Mouse (Mus musculus) lung, embryonic 16.5 days (tissue): ENCODE results near the gene Traf5. TPM values are rescaled to one million over a fixed set of nuclear protein-coding genes. Genes with fewer than 3 reads are reported as not detected.
A peak's percentile ranks its signal among the peaks of the same experiment; 100 is the strongest.

Source experiments
- ATAC-seq: fragments of 200-750 bp; cut with Nextera tagmentation; 2 replicates; pipeline ENCODE4 v1.8.0; 2017; ENCODE audit warnings: low read depth, mild to moderate bottlenecking, moderate library complexity
- H3K27ac ChIP-seq: fragments of 300-500 bp; sonication (generic); 2 replicates; pipeline ENCODE4 v1.5.1; 2014; ENCODE audit warnings: mild to moderate bottlenecking, control low read depth, low read length
- H3K27me3 ChIP-seq: fragments of 300-500 bp; sonication (generic); 2 replicates; pipeline ENCODE4 v1.6.1; 2014; ENCODE audit warnings: low read depth, low read length, mixed read lengths; ENCODE audit not compliant: control insufficient read depth, insufficient read depth
- H3K36me3 ChIP-seq: fragments of 300-500 bp; sonication (generic); 2 replicates; pipeline ENCODE4 v1.6.1; 2014; ENCODE audit warnings: low read length; ENCODE audit not compliant: control insufficient read depth, insufficient read depth
- H3K4me1 ChIP-seq: fragments of 300-500 bp; sonication (generic); replicated peaks from 2 replicates; pipeline ENCODE4 v1.6.1; 2014; ENCODE audit warnings: low read length, mixed read lengths; ENCODE audit not compliant: control insufficient read depth, insufficient read depth
- H3K4me2 ChIP-seq: fragments of 300-500 bp; sonication (generic); 2 replicates; pipeline ENCODE4 v1.6.1; 2014; ENCODE audit warnings: low read depth, low read length, control low read depth
- H3K4me3 ChIP-seq: fragments of 300-500 bp; sonication (generic); 2 replicates; pipeline ENCODE4 v1.5.1; 2014; ENCODE audit warnings: mild to moderate bottlenecking, low read length, control low read depth
- H3K9ac ChIP-seq: fragments of 300-500 bp; sonication (generic); 2 replicates; pipeline ENCODE4 v1.6.1; 2014; ENCODE audit warnings: low read length, control low read depth
- H3K9me3 ChIP-seq: fragments of 300-500 bp; sonication (generic); 2 replicates; pipeline ENCODE4 v1.6.1; 2016; ENCODE audit warnings: low read length; ENCODE audit not compliant: control insufficient read depth
- WGBS: fragments of 180-500 bp; shearing (Covaris S2); extraction: QIAGEN DNeasy Blood & Tissue Kit; methylation state at CpG from one replicate; pipeline ENCODE4 v1.1.7; 2014; 5-methylcytosine and 5-hydroxymethylcytosine counted together
- polyA plus RNA-seq: library from polyadenylated mRNA; unstranded; fragments of >200 nt; fragmentation: Nextera tagmentation; extraction: Ambion mirVana; gene quantifications from 2 replicates; pipeline ENCODE4 v1.2.1, GENCODE M21; 2015

Traf5 gene
- polyA plus RNA-seq, 1 experiment from 2014 or later: 23.4 TPM

- Histone ChIP-seq H3K27ac (no peak overlapping the region), H3K36me3 (peaks cover 49% of the 10 kb centered on the region), H3K9ac (no peak overlapping the region), H3K4me3 (no peak overlapping the region), H3K27me3 (no peaks in the 10 kb centered on the region), H3K4me2 (no peak overlapping the region), H3K4me1 (no peaks in the 10 kb centered on the region), H3K9me3 (no peaks in the 10 kb centered on the region)
- no peak for ATAC-seq
- 88% methylated on average over 6 of the region's 6 CpGs for WGBS
These were observed 23.9 kb upstream of the Traf5 start for GRCm38 (mm10) chr1:192116262-192116661.

- H3K27ac ChIP-seq: no peak overlapping the region
- no peaks in the 10 kb centered on the region for H3K4me1 ChIP-seq
- no peak overlapping the region for H3K4me2 ChIP-seq
- peaks cover 46% of the 10 kb centered on the region for H3K36me3 ChIP-seq
- 85% methylated on average over 1 of the region's 1 CpGs for WGBS
- H3K27me3 ChIP-seq: no peaks in the 10 kb centered on the region
- no peak overlapping the region for H3K4me3 ChIP-seq
- no peak for ATAC-seq
- H3K9ac ChIP-seq: no peak overlapping the region
- H3K9me3 ChIP-seq: no peaks in the 10 kb centered on the region
These were observed 23.0 kb upstream of the Traf5 start for GRCm38 (mm10) chr1:192115378-192115777.

- Histone ChIP-seq H3K4me1 (no peaks in the 10 kb centered on the region), H3K27me3 (no peaks in the 10 kb centered on the region), H3K4me3 (no peak overlapping the region), H3K9ac (no peak overlapping the region), H3K4me2 (no peak overlapping the region), H3K9me3 (no peaks in the 10 kb centered on the region), H3K36me3 (peaks cover 30% of the 10 kb centered on the region), H3K27ac (no peak overlapping the region)
- WGBS: 50% methylated on average over 6 of the region's 6 CpGs
- no peak for ATAC-seq
These were observed 16.8 kb upstream of the Traf5 start for GRCm38 (mm10) chr1:192109169-192109568.

- no peak overlapping the region for H3K27ac ChIP-seq
- H3K4me1 ChIP-seq: no peaks in the 10 kb centered on the region
- H3K4me3 ChIP-seq: no peak overlapping the region
- no peaks in the 10 kb centered on the region for H3K27me3 ChIP-seq
- WGBS: 14% methylated on average over 2 of the region's 2 CpGs
- no peak overlapping the region for H3K9ac ChIP-seq
- peak; percentile 67; the same call in 1 of the 2 replicates for ATAC-seq
- no peak overlapping the region for H3K4me2 ChIP-seq
- H3K36me3 ChIP-seq: peaks cover 27% of the 10 kb centered on the region
- no peaks in the 10 kb centered on the region for H3K9me3 ChIP-seq
These were observed 15.0 kb upstream of the Traf5 start for GRCm38 (mm10) chr1:192107352-192107751.

GRCm38 (mm10) chr1:192105902-192106389 is 13.6 kb upstream of the Traf5 start:
- Histone ChIP-seq H3K9ac (no peak overlapping the region), H3K9me3 (no peaks in the 10 kb centered on the region), H3K27ac (no peak overlapping the region), H3K4me3 (no peak overlapping the region), H3K27me3 (no peaks in the 10 kb centered on the region), H3K4me1 (no peaks in the 10 kb centered on the region), H3K4me2 (no peak overlapping the region), H3K36me3 (peaks cover 27% of the 10 kb centered on the region)
- no peak for ATAC-seq
- 83% methylated on average over 4 of the region's 4 CpGs for WGBS

- 96% methylated on average over 9 of the region's 9 CpGs for WGBS
- H3K9ac ChIP-seq: no peak overlapping the region
- peaks cover 21% of the 10 kb centered on the region for H3K36me3 ChIP-seq
- H3K4me3 ChIP-seq: no peak overlapping the region
- no peaks in the 10 kb centered on the region for H3K9me3 ChIP-seq
- H3K27me3 ChIP-seq: no peaks in the 10 kb centered on the region
- H3K27ac ChIP-seq: no peak overlapping the region
- H3K4me1 ChIP-seq: no peaks in the 10 kb centered on the region
- ATAC-seq: no peak
- no peak overlapping the region for H3K4me2 ChIP-seq
These were observed 11.7 kb upstream of the Traf5 start for GRCm38 (mm10) chr1:192104021-192104420.

GRCm38 (mm10) chr1:192103176-192103575 is 10.8 kb upstream of the Traf5 start:
- no peaks in the 10 kb centered on the region for H3K9me3 ChIP-seq
- 72% methylated on average over 6 of the region's 6 CpGs for WGBS
- no peak overlapping the region for H3K4me2 ChIP-seq
- H3K4me3 ChIP-seq: no peak overlapping the region
- no peak overlapping the region for H3K9ac ChIP-seq
- H3K27ac ChIP-seq: no peak overlapping the region
- ATAC-seq: no peak
- H3K36me3 ChIP-seq: peaks cover 21% of the 10 kb centered on the region
- H3K4me1 ChIP-seq: no peaks in the 10 kb centered on the region
- H3K27me3 ChIP-seq: no peaks in the 10 kb centered on the region

- peaks cover 23% of the 10 kb centered on the region for H3K36me3 ChIP-seq
These were observed 9.0 kb upstream of the Traf5 start for GRCm38 (mm10) chr1:192101359-192101758.

GRCm38 (mm10) chr1:192100742-192101141 is 8.4 kb upstream of the Traf5 start:
- Histone ChIP-seq H3K27ac (no peak overlapping the region), H3K4me2 (no peak overlapping the region), H3K9ac (no peak overlapping the region), H3K4me3 (no peak overlapping the region), H3K4me1 (no peaks in the 10 kb centered on the region), H3K36me3 (peaks cover 23% of the 10 kb centered on the region), H3K9me3 (no peaks in the 10 kb centered on the region), H3K27me3 (no peaks in the 10 kb centered on the region)
- ATAC-seq: no peak
- 90% methylated on average over 11 of the region's 11 CpGs for WGBS

More at GRCm38 (mm10) chr1:192101359-192101758, 9.0 kb upstream of the Traf5 start:
- H3K27me3 ChIP-seq: no peaks in the 10 kb centered on the region
- H3K4me1 ChIP-seq: no peaks in the 10 kb centered on the region
- H3K4me2 ChIP-seq: no peak overlapping the region
- H3K9me3 ChIP-seq: no peaks in the 10 kb centered on the region
- WGBS: 73% methylated on average over 8 of the region's 8 CpGs
- H3K4me3 ChIP-seq: no peak overlapping the region
- no peak for ATAC-seq
- no peak overlapping the region for H3K27ac ChIP-seq
- H3K9ac ChIP-seq: no peak overlapping the region

GRCm38 (mm10) chr1:192095626-192096025 is 3.3 kb upstream of the Traf5 start:
- H3K27me3 ChIP-seq: no peaks in the 10 kb centered on the region
- WGBS: 82% methylated on average over 5 of the region's 5 CpGs
- no peak overlapping the region for H3K9ac ChIP-seq
- no peak overlapping the region for H3K4me3 ChIP-seq
- H3K4me2 ChIP-seq: no peak overlapping the region
- H3K36me3 ChIP-seq: peaks cover 9% of the 10 kb centered on the region
- H3K4me1 ChIP-seq: peaks cover 8% of the 10 kb centered on the region
- no peaks in the 10 kb centered on the region for H3K9me3 ChIP-seq
- no peak overlapping the region for H3K27ac ChIP-seq
- no peak for ATAC-seq
